Mouse (Mus musculus): Measurements from ENCODE around the gene Tmem121. TPM values are rescaled to one million over a fixed set of nuclear protein-coding genes. Genes with fewer than 3 reads are reported as not detected.

The Tmem121 gene
- polyA plus RNA-seq, 1 experiment: not detected

GRCm38 (mm10) chr12:113144886-113145285 is 40.8 kb upstream of the Tmem121 start:
- Histone ChIP-seq H3K4me3 (ENCODE audit: insufficient read depth, low read depth, low read length) (no peak overlapping the region), H3K27ac (replicated peaks; ENCODE audit: low read depth, low read length) (no peak overlapping the region), H3K4me1 (ENCODE audit: control insufficient read depth, insufficient read depth, insufficient read length, low read length) (peaks cover 17% of the 10 kb centered on the region)

- peaks cover 17% of the 10 kb centered on the region for H3K4me1 ChIP-seq (ENCODE audit: control insufficient read depth, insufficient read depth, insufficient read length, low read length)
- H3K27ac ChIP-seq (replicated peaks; ENCODE audit: low read depth, low read length): no peak overlapping the region
- no peak overlapping the region for H3K4me3 ChIP-seq (ENCODE audit: insufficient read depth, low read depth, low read length)
Measured at GRCm38 (mm10) chr12:113145591-113145990, 40.1 kb upstream of the Tmem121 start.

- peak within 1 kb of the TSS; percentile 68 for H3K27ac ChIP-seq (replicated peaks; ENCODE audit: low read depth, low read length)
- peaks cover 20% of the 10 kb centered on the region for H3K4me1 ChIP-seq (ENCODE audit: control insufficient read depth, insufficient read depth, insufficient read length, low read length)
- H3K4me3 ChIP-seq (ENCODE audit: insufficient read depth, low read depth, low read length): peak within 1 kb of the TSS; percentile 42
Measured at GRCm38 (mm10) chr12:113146112-113147057, 39.3 kb upstream of the Tmem121 start, which contains the start of gene Crip1. Crip1 (plus strand) TSS chr12:113146316.

- Histone ChIP-seq H3K4me3 (ENCODE audit: insufficient read depth, low read depth, low read length) (no peak overlapping the region), H3K4me1 (ENCODE audit: control insufficient read depth, insufficient read depth, insufficient read length, low read length) (peaks cover 17% of the 10 kb centered on the region), H3K27ac (replicated peaks; ENCODE audit: low read depth, low read length) (peak overlapping the region; percentile 68; the same call in 1 of the 2 replicates)
Measured at GRCm38 (mm10) chr12:113147481-113147880, 38.2 kb upstream of the Tmem121 start.

GRCm38 (mm10) chr12:113148381-113149035 is 37.2 kb upstream of the Tmem121 start:
- peaks cover 14% of the 10 kb centered on the region for H3K4me1 ChIP-seq (ENCODE audit: control insufficient read depth, insufficient read depth, insufficient read length, low read length)
- no peak overlapping the region for H3K27ac ChIP-seq (replicated peaks; ENCODE audit: low read depth, low read length)
- H3K4me3 ChIP-seq (ENCODE audit: insufficient read depth, low read depth, low read length): no peak overlapping the region

GRCm38 (mm10) chr12:113149341-113149740 is 36.4 kb upstream of the Tmem121 start:
- peaks cover 11% of the 10 kb centered on the region for H3K4me1 ChIP-seq (ENCODE audit: control insufficient read depth, insufficient read depth, insufficient read length, low read length)
- no peak overlapping the region for H3K4me3 ChIP-seq (ENCODE audit: insufficient read depth, low read depth, low read length)
- no peak overlapping the region for H3K27ac ChIP-seq (replicated peaks; ENCODE audit: low read depth, low read length)

GRCm38 (mm10) chr12:113149896-113150295 is 35.8 kb upstream of the Tmem121 start:
- H3K27ac ChIP-seq (replicated peaks; ENCODE audit: low read depth, low read length): no peak overlapping the region
- H3K4me1 ChIP-seq (ENCODE audit: control insufficient read depth, insufficient read depth, insufficient read length, low read length): peaks cover 9% of the 10 kb centered on the region
- H3K4me3 ChIP-seq (ENCODE audit: insufficient read depth, low read depth, low read length): no peak overlapping the region

- Histone ChIP-seq H3K27ac (replicated peaks; ENCODE audit: low read depth, low read length) (no peak overlapping the region), H3K4me1 (ENCODE audit: control insufficient read depth, insufficient read depth, insufficient read length, low read length) (peaks cover 9% of the 10 kb centered on the region), H3K4me3 (ENCODE audit: insufficient read depth, low read depth, low read length) (no peak overlapping the region)
Measured at GRCm38 (mm10) chr12:113150591-113150990, 35.1 kb upstream of the Tmem121 start.

GRCm38 (mm10) chr12:113151046-113151445 is 34.7 kb upstream of the Tmem121 start:
- peaks cover 9% of the 10 kb centered on the region for H3K4me1 ChIP-seq (ENCODE audit: control insufficient read depth, insufficient read depth, insufficient read length, low read length)

GRCm38 (mm10) chr12:113151661-113152271 is 34.0 kb upstream of the Tmem121 start:
- H3K4me1 ChIP-seq (ENCODE audit: control insufficient read depth, insufficient read depth, insufficient read length, low read length): peaks cover 11% of the 10 kb centered on the region
- H3K27ac ChIP-seq (replicated peaks; ENCODE audit: low read depth, low read length): peak overlapping the region; percentile 61
- peak overlapping the region; percentile 77 for H3K4me3 ChIP-seq (ENCODE audit: insufficient read depth, low read depth, low read length)

More at GRCm38 (mm10) chr12:113151046-113151445, 34.7 kb upstream of the Tmem121 start:
- Histone ChIP-seq H3K4me3 (ENCODE audit: insufficient read depth, low read depth, low read length) (peak overlapping the region; percentile 77), H3K27ac (replicated peaks; ENCODE audit: low read depth, low read length) (no peak overlapping the region)

GRCm38 (mm10) chr12:113152272-113152661 is 33.5 kb upstream of the Tmem121 start:
- H3K27ac ChIP-seq (replicated peaks; ENCODE audit: low read depth, low read length): peak overlapping the region; percentile 61
- peak overlapping the region; percentile 77 for H3K4me3 ChIP-seq (ENCODE audit: insufficient read depth, low read depth, low read length)
- peaks cover 10% of the 10 kb centered on the region; the same call in 1 of the 2 replicates for H3K4me1 ChIP-seq (ENCODE audit: control insufficient read depth, insufficient read depth, insufficient read length, low read length)

GRCm38 (mm10) chr12:113152991-113153525 is 32.7 kb upstream of the Tmem121 start:
- Histone ChIP-seq H3K27ac (replicated peaks; ENCODE audit: low read depth, low read length) (peak overlapping the region; percentile 61; the same call in 1 of the 2 replicates), H3K4me1 (ENCODE audit: control insufficient read depth, insufficient read depth, insufficient read length, low read length) (peaks cover 9% of the 10 kb centered on the region; the same call in 1 of the 2 replicates), H3K4me3 (ENCODE audit: insufficient read depth, low read depth, low read length) (peak overlapping the region; percentile 77)

GRCm38 (mm10) chr12:113153971-113154370 is 31.8 kb upstream of the Tmem121 start:
- H3K4me1 ChIP-seq (ENCODE audit: control insufficient read depth, insufficient read depth, insufficient read length, low read length): peaks cover 5% of the 10 kb centered on the region; the same call in 1 of the 2 replicates
- H3K27ac ChIP-seq (replicated peaks; ENCODE audit: low read depth, low read length): peak overlapping the region; percentile 44
- peak overlapping the region; percentile 77 for H3K4me3 ChIP-seq (ENCODE audit: insufficient read depth, low read depth, low read length)

- Histone ChIP-seq H3K4me1 (ENCODE audit: control insufficient read depth, insufficient read depth, insufficient read length, low read length) (peaks cover 5% of the 10 kb centered on the region; the same call in 1 of the 2 replicates), H3K4me3 (ENCODE audit: insufficient read depth, low read depth, low read length) (peak overlapping the region; percentile 55), H3K27ac (replicated peaks; ENCODE audit: low read depth, low read length) (peak overlapping the region; percentile 85)
Measured at GRCm38 (mm10) chr12:113154747-113155075, 31.0 kb upstream of the Tmem121 start.
